Mouse (Mus musculus): ENCODE measurements around the gene Neu3. TPM values are rescaled to one million over a fixed set of nuclear protein-coding genes. Genes with fewer than 3 reads are reported as not detected.

The Neu3 gene
- total and polyA plus RNA-seq, 3 experiments: 6.6 to 9.0 (median 7.2) TPM

DNA sequence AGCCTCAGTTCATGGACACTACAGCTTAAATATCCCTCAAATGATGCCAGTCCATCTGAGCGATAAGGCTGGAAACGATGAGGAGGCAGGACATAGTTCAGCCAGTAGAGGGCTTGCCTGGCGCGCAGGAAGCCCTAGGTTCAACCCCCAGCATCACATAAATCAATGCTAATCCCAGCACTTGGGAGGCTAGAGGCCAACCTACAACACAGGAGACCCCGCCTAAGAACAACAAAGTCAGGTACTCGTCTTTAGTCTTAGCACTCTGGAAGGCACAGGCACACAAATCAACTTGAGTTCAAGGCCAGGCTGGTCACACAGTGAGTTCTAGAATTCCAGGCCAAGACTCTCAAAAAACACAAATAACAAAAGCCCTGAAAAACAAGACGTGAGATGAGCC lies 25.1 kb upstream of the Neu3 start:
- peaks cover 79% of the 10 kb centered on the region for H3K36me3 ChIP-seq (replicated peaks)
- no peak overlapping the region for H3K4me3 ChIP-seq (ENCODE audit: low read depth, low read length)
- DNase-seq (ENCODE audit: low spot score): no peak
- no peak for ATAC-seq (ENCODE audit: extremely low read depth, insufficient number of reproducible peaks, low FRiP score, poor library complexity, severe bottlenecking)
- TF ChIP-seq GATA1 (IDR thresholded peaks at IDR 0.05; ENCODE audit: borderline replicate concordance, low read length) (no peak), POLR2AphosphoS5 (IDR thresholded peaks at IDR 0.05; ENCODE audit: insufficient replicate concordance, low read depth, low read length) (no peak), GATA2 (IDR thresholded peaks at IDR 0.05; ENCODE audit: borderline replicate concordance, low read depth, low read length) (no peak), TAL1 (conservative IDR thresholded peaks at IDR 0.05; ENCODE audit: low read depth, low read length) (no peak), CTCF (IDR thresholded peaks at IDR 0.05; ENCODE audit: low read depth, low read length) (no peak)
- no peaks in the 10 kb centered on the region for H3K9me3 ChIP-seq (replicated peaks)
- peaks cover 57% of the 10 kb centered on the region for H3K4me1 ChIP-seq (ENCODE audit: insufficient read depth, low read depth, low read length)
- no peaks in the 10 kb centered on the region for H3K27me3 ChIP-seq (ENCODE audit: insufficient read depth, low read length)

DNA sequence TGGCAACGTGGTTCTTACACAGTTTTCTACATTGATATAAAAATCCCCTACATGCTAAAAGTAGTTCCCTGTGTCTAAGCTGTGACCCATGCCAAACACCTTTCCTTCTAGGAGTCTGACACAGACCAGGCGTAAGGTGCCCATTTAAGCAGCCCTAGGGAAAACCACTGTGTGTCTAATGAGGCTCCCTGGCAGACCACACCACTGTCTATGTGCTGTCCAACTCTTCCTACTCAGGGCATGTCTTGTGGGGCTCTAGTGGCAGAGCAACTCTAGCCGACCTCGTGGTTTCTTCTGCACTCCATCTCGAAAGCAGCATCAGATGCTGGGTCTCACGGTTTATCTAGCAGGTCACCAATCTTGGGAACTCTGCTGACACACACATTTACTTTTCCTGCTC lies 23.4 kb upstream of the Neu3 start:
- Histone ChIP-seq H3K9me3 (replicated peaks) (no peaks in the 10 kb centered on the region), H3K27me3 (ENCODE audit: insufficient read depth, low read length) (no peaks in the 10 kb centered on the region), H3K36me3 (replicated peaks) (peaks cover 87% of the 10 kb centered on the region), H3K4me1 (ENCODE audit: insufficient read depth, low read depth, low read length) (peaks cover 48% of the 10 kb centered on the region), H3K4me3 (ENCODE audit: low read depth, low read length) (no peak overlapping the region)
- DNase-seq (ENCODE audit: low spot score) (no peak), ATAC-seq (ENCODE audit: extremely low read depth, insufficient number of reproducible peaks, low FRiP score, poor library complexity, severe bottlenecking) (no peak)
- no peak for TF ChIP-seq POLR2AphosphoS5 (IDR thresholded peaks at IDR 0.05; ENCODE audit: insufficient replicate concordance, low read depth, low read length)
- TF ChIP-seq GATA1 (IDR thresholded peaks at IDR 0.05; ENCODE audit: borderline replicate concordance, low read length): no peak
- TF ChIP-seq CTCF (IDR thresholded peaks at IDR 0.05; ENCODE audit: low read depth, low read length): no peak
- no peak for TF ChIP-seq GATA2 (IDR thresholded peaks at IDR 0.05; ENCODE audit: borderline replicate concordance, low read depth, low read length)
- no peak for TF ChIP-seq TAL1 (conservative IDR thresholded peaks at IDR 0.05; ENCODE audit: low read depth, low read length)

GRCm38 (mm10) chr7:99851121-99851520 lies 22.9 kb upstream of the Neu3 start:
- H3K36me3 ChIP-seq (replicated peaks): peaks cover 87% of the 10 kb centered on the region

GRCm38 (mm10) chr7:99850534-99850933 lies 22.3 kb upstream of the Neu3 start:
- DNase-seq (ENCODE audit: low spot score): no peak
- H3K27me3 ChIP-seq (ENCODE audit: insufficient read depth, low read length): no peaks in the 10 kb centered on the region
- peaks cover 43% of the 10 kb centered on the region for H3K4me1 ChIP-seq (ENCODE audit: insufficient read depth, low read depth, low read length)
- H3K4me3 ChIP-seq (ENCODE audit: low read depth, low read length): no peak overlapping the region
- H3K36me3 ChIP-seq (replicated peaks): peaks cover 88% of the 10 kb centered on the region
- no peak for ATAC-seq (ENCODE audit: extremely low read depth, insufficient number of reproducible peaks, low FRiP score, poor library complexity, severe bottlenecking)
- TF ChIP-seq GATA2 (IDR thresholded peaks at IDR 0.05; ENCODE audit: borderline replicate concordance, low read depth, low read length) (no peak), GATA1 (IDR thresholded peaks at IDR 0.05; ENCODE audit: borderline replicate concordance, low read length) (no peak), CTCF (IDR thresholded peaks at IDR 0.05; ENCODE audit: low read depth, low read length) (no peak), POLR2AphosphoS5 (IDR thresholded peaks at IDR 0.05; ENCODE audit: insufficient replicate concordance, low read depth, low read length) (no peak), TAL1 (conservative IDR thresholded peaks at IDR 0.05; ENCODE audit: low read depth, low read length) (no peak)
- H3K9me3 ChIP-seq (replicated peaks): no peaks in the 10 kb centered on the region

More at GRCm38 (mm10) chr7:99851121-99851520, 22.9 kb upstream of the Neu3 start:
- Histone ChIP-seq H3K4me1 (ENCODE audit: insufficient read depth, low read depth, low read length) (peaks cover 43% of the 10 kb centered on the region), H3K4me3 (ENCODE audit: low read depth, low read length) (no peak overlapping the region), H3K27me3 (ENCODE audit: insufficient read depth, low read length) (no peaks in the 10 kb centered on the region), H3K9me3 (replicated peaks) (no peaks in the 10 kb centered on the region)
- no peak for DNase-seq (ENCODE audit: low spot score)
- no peak for ATAC-seq (ENCODE audit: extremely low read depth, insufficient number of reproducible peaks, low FRiP score, poor library complexity, severe bottlenecking)
- TF ChIP-seq GATA1 (IDR thresholded peaks at IDR 0.05; ENCODE audit: borderline replicate concordance, low read length) (no peak), POLR2AphosphoS5 (IDR thresholded peaks at IDR 0.05; ENCODE audit: insufficient replicate concordance, low read depth, low read length) (no peak), TAL1 (conservative IDR thresholded peaks at IDR 0.05; ENCODE audit: low read depth, low read length) (no peak), GATA2 (IDR thresholded peaks at IDR 0.05; ENCODE audit: borderline replicate concordance, low read depth, low read length) (no peak), CTCF (IDR thresholded peaks at IDR 0.05; ENCODE audit: low read depth, low read length) (no peak)

GRCm38 (mm10) chr7:99845533-99846236 lies 17.5 kb upstream of the Neu3 start:
- H3K36me3 ChIP-seq (replicated peaks): peaks cover 90% of the 10 kb centered on the region
- ATAC-seq (ENCODE audit: extremely low read depth, insufficient number of reproducible peaks, low FRiP score, poor library complexity, severe bottlenecking) (no peak), DNase-seq (ENCODE audit: low spot score) (no peak)
- H3K4me1 ChIP-seq (ENCODE audit: insufficient read depth, low read depth, low read length): peaks cover 16% of the 10 kb centered on the region
- no peaks in the 10 kb centered on the region for H3K27me3 ChIP-seq (ENCODE audit: insufficient read depth, low read length)
- TF ChIP-seq GATA1 (IDR thresholded peaks at IDR 0.05; ENCODE audit: borderline replicate concordance, low read length) (no peak), POLR2AphosphoS5 (IDR thresholded peaks at IDR 0.05; ENCODE audit: insufficient replicate concordance, low read depth, low read length) (no peak), TAL1 (conservative IDR thresholded peaks at IDR 0.05; ENCODE audit: low read depth, low read length) (no peak), GATA2 (IDR thresholded peaks at IDR 0.05; ENCODE audit: borderline replicate concordance, low read depth, low read length) (no peak), CTCF (IDR thresholded peaks at IDR 0.05; ENCODE audit: low read depth, low read length) (no peak)
- H3K4me3 ChIP-seq (ENCODE audit: low read depth, low read length): no peak overlapping the region
- no peaks in the 10 kb centered on the region for H3K9me3 ChIP-seq (replicated peaks)

- ATAC-seq (ENCODE audit: extremely low read depth, insufficient number of reproducible peaks, low FRiP score, poor library complexity, severe bottlenecking) (no peak), DNase-seq (ENCODE audit: low spot score) (no peak)
- TF ChIP-seq GATA2 (IDR thresholded peaks at IDR 0.05; ENCODE audit: borderline replicate concordance, low read depth, low read length) (no peak), GATA1 (IDR thresholded peaks at IDR 0.05; ENCODE audit: borderline replicate concordance, low read length) (no peak)
- Histone ChIP-seq H3K36me3 (replicated peaks) (peaks cover 66% of the 10 kb centered on the region), H3K27me3 (ENCODE audit: insufficient read depth, low read length) (no peaks in the 10 kb centered on the region), H3K4me3 (ENCODE audit: low read depth, low read length) (no peak overlapping the region), H3K9me3 (replicated peaks) (no peaks in the 10 kb centered on the region), H3K4me1 (ENCODE audit: insufficient read depth, low read depth, low read length) (peaks cover 20% of the 10 kb centered on the region)
Measured at GRCm38 (mm10) chr7:99838241-99838640, 10.0 kb upstream of the Neu3 start.

All from G1E (cell line).